Mouse (Mus musculus) kidney, embryonic 15.5 days (tissue): ENCODE results near the gene Tmem185b. TPM values are rescaled to one million over a fixed set of nuclear protein-coding genes. Genes with fewer than 3 reads are reported as not detected.

Source experiments
- ATAC-seq: fragments of 200-750 bp; cut with Nextera tagmentation; replicated peaks from 2 replicates; pipeline ENCODE4 v1.8.0; 2017; ENCODE audit warnings: moderate TSS enrichment; ENCODE audit not compliant: low FRiP score
- H3K27ac ChIP-seq: fragments of 300-500 bp; sonication (generic); 2 replicates; pipeline ENCODE4 v1.5.1; 2015; ENCODE audit warnings: mild to moderate bottlenecking, inconsistent platforms
- H3K27me3 ChIP-seq: fragments of 300-500 bp; sonication (generic); 2 replicates; pipeline ENCODE4 v1.6.1; 2015; ENCODE audit warnings: inconsistent platforms
- H3K36me3 ChIP-seq: fragments of 300-500 bp; sonication (generic); 2 replicates; pipeline ENCODE4 v1.6.1; 2015; ENCODE audit warnings: inconsistent platforms
- H3K4me1 ChIP-seq: fragments of 300-500 bp; sonication (generic); 2 replicates; pipeline ENCODE4 v1.6.1; 2015; ENCODE audit warnings: inconsistent platforms
- H3K4me2 ChIP-seq: fragments of 300-500 bp; sonication (generic); 2 replicates; pipeline ENCODE4 v1.6.1; 2015; ENCODE audit warnings: moderate library complexity, mild to moderate bottlenecking, inconsistent platforms
- H3K4me3 ChIP-seq: fragments of 300-500 bp; sonication (generic); replicated peaks from 2 replicates; pipeline ENCODE4 v1.5.1; 2015; ENCODE audit warnings: mild to moderate bottlenecking, inconsistent platforms
- H3K9ac ChIP-seq: fragments of 300-500 bp; sonication (generic); 2 replicates; pipeline ENCODE4 v1.6.1; 2015; ENCODE audit warnings: mild to moderate bottlenecking, inconsistent platforms
- H3K9me3 ChIP-seq: fragments of 300-500 bp; sonication (generic); replicated peaks from 2 replicates; pipeline ENCODE4 v1.6.1; 2016; ENCODE audit warnings: inconsistent platforms
- WGBS: fragments of 180-500 bp; shearing (Covaris S2); methylation state at CpG from one replicate; pipeline ENCODE4 v1.1.7; 2015; ENCODE audit warnings: mixed read lengths; 5-methylcytosine and 5-hydroxymethylcytosine counted together
- polyA plus RNA-seq: library from polyadenylated mRNA; unstranded; fragments of >200 nt; fragmentation: Nextera tagmentation; extraction: Ambion mirVana; gene quantifications from 2 replicates; pipeline ENCODE4 v1.2.1, GENCODE M21; 2015

The Tmem185b gene
- polyA plus RNA-seq, 1 experiment from 2014 or later, result 29.8 TPM

- H3K27me3 ChIP-seq, result no peaks in the 10 kb centered on the region
- no peak overlapping the region for H3K27ac ChIP-seq
- no peaks in the 10 kb centered on the region for H3K9me3 ChIP-seq
- WGBS, result 79% methylated on average over 1 of the region's 1 CpGs
- no peak overlapping the region for H3K4me2 ChIP-seq
- no peak overlapping the region for H3K4me3 ChIP-seq
- no peak for ATAC-seq
- no peak overlapping the region for H3K9ac ChIP-seq
- H3K4me1 ChIP-seq, result no peaks in the 10 kb centered on the region
- H3K36me3 ChIP-seq, result peaks cover 67% of the 10 kb centered on the region
Measured at GRCm38 (mm10) chr1:119570134-119570533, 44.2 kb downstream of the Tmem185b start.

Other genes starting within 250 kb of the Tmem185b start
- gene Inhbb, start 103.9 kb upstream of the Tmem185b start, polyA plus RNA-seq, result 0.32 and 0.34 TPM in 2 replicates
- gene Ralb, start 21.4 kb upstream of the Tmem185b start, polyA plus RNA-seq, result 151 and 155 TPM in 2 replicates
- 64.0 and 64.2 TPM in 2 replicates for gene Epb41l5, start 122.8 kb downstream of the Tmem185b start, polyA plus RNA-seq